Mouse (Mus musculus) C2C12 (cell line): ENCODE results near the gene Arhgef5.

ENCODE experiments used
- CTCF ChIP-seq: IDR thresholded peaks from one replicate; pipeline ENCODE4 v1.5.1; 2011; ENCODE audit not compliant: control insufficient read depth, insufficient read depth, insufficient read length
- MAX ChIP-seq: IDR thresholded peaks from one replicate; pipeline ENCODE4 v1.6.1; 2011; ENCODE audit warnings: mild to moderate bottlenecking, control low read depth
- MYOD1 ChIP-seq: IDR thresholded peaks from one replicate; pipeline ENCODE4 v1.6.1; 2011; ENCODE audit warnings: low read depth; ENCODE audit not compliant: control insufficient read depth, insufficient read length
- MYOG ChIP-seq: IDR thresholded peaks from one replicate; pipeline ENCODE4 v1.6.1; 2011; ENCODE audit not compliant: control insufficient read depth, insufficient read length; ENCODE audit errors: extremely low read depth

DNA sequence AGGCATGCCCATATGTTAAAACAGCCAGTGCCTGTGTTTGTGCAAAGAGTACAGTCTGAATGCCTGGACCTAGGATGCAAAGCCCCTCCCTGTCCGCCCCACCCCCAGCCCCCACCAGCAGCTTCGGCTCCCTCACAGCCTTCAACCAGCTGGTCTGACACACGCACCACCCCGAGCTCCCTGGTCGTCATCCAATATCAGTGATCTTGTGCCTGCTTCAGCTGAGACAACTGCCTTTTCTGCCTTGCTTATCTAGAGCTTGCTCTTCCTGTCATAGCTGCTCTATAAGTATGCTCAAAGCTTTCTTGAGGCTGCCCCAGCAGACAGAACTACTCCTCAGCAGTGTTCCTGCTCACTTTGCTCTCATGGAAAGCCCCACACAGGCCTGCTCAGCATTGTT is 30.5 kb downstream of the Arhgef5 start:
- TF ChIP-seq CTCF = no peak
- TF ChIP-seq MYOD1 = no peak
- TF ChIP-seq MYOG = no peak
- no peak for TF ChIP-seq MAX
